Mouse (Mus musculus) liver, embryonic 12.5 days (tissue): ENCODE data around the gene Rhpn2. TPM values are rescaled to one million over a fixed set of nuclear protein-coding genes. Genes with fewer than 3 reads are reported as not detected.
"Not testable (repeated sequence)": the region's sequence is repeated elsewhere in the genome, so short reads cannot be mapped to it uniquely, and the experiment has no call there.

Experiments
- ATAC-seq: fragments of 200-750 bp; cut with Nextera tagmentation; 2 replicates; pipeline ENCODE4 v1.8.0; 2017; ENCODE audit warnings: moderate number of reproducible peaks, mild to moderate bottlenecking, moderate library complexity
- H3K27ac ChIP-seq: fragments of 300-500 bp; sonication (generic); 2 replicates; pipeline ENCODE4 v1.5.1; 2016; ENCODE audit warnings: mild to moderate bottlenecking
- H3K27me3 ChIP-seq: fragments of 300-500 bp; sonication (generic); replicated peaks from 2 replicates; pipeline ENCODE4 v1.6.1; 2016; ENCODE audit warnings: mild to moderate bottlenecking, moderate library complexity
- H3K36me3 ChIP-seq: fragments of 300-500 bp; sonication (generic); 2 replicates; pipeline ENCODE4 v1.6.1; 2016; ENCODE audit warnings: mild to moderate bottlenecking, moderate library complexity
- H3K4me1 ChIP-seq: fragments of 300-500 bp; sonication (generic); 2 replicates; pipeline ENCODE4 v1.6.1; 2016
- H3K4me2 ChIP-seq: fragments of 300-500 bp; sonication (generic); 2 replicates; pipeline ENCODE4 v1.6.1; 2016; ENCODE audit warnings: mild to moderate bottlenecking, moderate library complexity
- H3K4me3 ChIP-seq: fragments of 300-500 bp; sonication (generic); 2 replicates; pipeline ENCODE4 v1.5.1; 2016; ENCODE audit warnings: mild to moderate bottlenecking, moderate library complexity
- H3K9ac ChIP-seq: fragments of 300-500 bp; sonication (generic); 2 replicates; pipeline ENCODE4 v1.6.1; 2016; ENCODE audit warnings: mild to moderate bottlenecking, moderate library complexity
- H3K9me3 ChIP-seq: fragments of 300-500 bp; sonication (generic); replicated peaks from 2 replicates; pipeline ENCODE4 v1.6.1; 2016; ENCODE audit warnings: mild to moderate bottlenecking, moderate library complexity
- WGBS: fragments of 180-500 bp; shearing (Covaris S2); methylation state at CpG from one replicate; pipeline ENCODE4 v1.1.7; 2016; ENCODE audit not compliant: insufficient replicate concordance; 5-methylcytosine and 5-hydroxymethylcytosine counted together
- polyA plus RNA-seq: library from polyadenylated mRNA; unstranded; fragments of >200 nt; fragmentation: Nextera tagmentation; extraction: Ambion mirVana; gene quantifications from 2 replicates; pipeline ENCODE4 v1.2.1, GENCODE M21; 2016

Gene Rhpn2
- polyA plus RNA-seq, result 4.6 and 5.5 TPM in 2 replicates

GRCm38 (mm10) chr7:35333692-35334526 lies at the start of gene Rhpn2:
Gene Rhpn2 (plus strand): TSS chr7:35334170.
- ATAC-seq, result peak; percentile 98
- H3K36me3 ChIP-seq, result no peaks in the 10 kb centered on the region
- no peaks in the 10 kb centered on the region for H3K9me3 ChIP-seq
- peaks cover 76% of the 10 kb centered on the region for H3K27me3 ChIP-seq
- H3K27ac ChIP-seq, result no peak within 1 kb of the TSS; the same call in 1 of the 2 replicates
- peak within 1 kb of the TSS; percentile 62 for H3K4me3 ChIP-seq
- H3K9ac ChIP-seq, result peak within 1 kb of the TSS; percentile 70
- peak within 1 kb of the TSS; percentile 91 for H3K4me2 ChIP-seq
- peaks cover 27% of the 10 kb centered on the region for H3K4me1 ChIP-seq
- WGBS, result under 1% methylated on average over 50 of the region's 52 CpGs

DNA sequence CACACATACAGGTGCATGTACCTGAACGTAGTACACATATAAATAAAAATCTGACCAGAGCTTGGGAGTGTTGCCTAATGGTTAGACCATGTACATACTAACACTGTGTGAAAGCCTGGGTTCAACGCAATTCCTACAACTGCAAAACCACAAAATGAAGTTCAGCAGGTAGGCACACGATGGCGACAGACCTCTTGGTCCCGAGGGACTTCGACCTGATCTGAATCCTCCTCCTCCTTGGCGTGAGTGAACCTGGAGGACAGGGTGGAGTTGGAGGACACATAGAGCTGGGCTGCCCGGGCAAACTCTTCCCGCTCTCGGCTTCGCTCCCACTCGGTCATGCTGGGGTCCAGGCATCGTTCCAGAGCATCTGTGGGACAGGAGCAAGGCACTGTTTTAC lies 40.5 kb upstream of the Rhpn2 start:
- WGBS, result 83% methylated on average over 13 of the region's 13 CpGs
- H3K27me3 ChIP-seq, result no peaks in the 10 kb centered on the region

DNA sequence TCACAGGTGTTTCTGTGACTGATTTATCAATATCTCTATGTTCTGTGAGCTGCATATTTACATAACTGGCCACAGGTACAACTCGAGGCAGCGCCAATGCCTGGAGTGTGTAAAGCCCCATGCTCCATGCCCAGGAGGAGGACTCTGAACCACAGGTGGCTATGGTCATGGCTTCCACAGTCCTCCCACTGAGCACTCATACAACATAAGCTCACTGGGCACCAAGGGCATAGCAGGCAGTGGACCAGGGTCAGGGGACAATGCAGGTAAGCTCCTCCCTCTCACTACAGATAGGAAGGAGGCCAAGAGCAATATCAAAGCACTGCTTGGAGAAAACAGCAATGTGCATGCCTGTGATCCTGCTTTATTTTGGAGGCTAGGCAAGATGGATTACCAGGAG lies 38.3 kb upstream of the Rhpn2 start:
- Histone ChIP-seq H3K9me3 (no peaks in the 10 kb centered on the region), H3K4me3 (no peak overlapping the region), H3K27ac (no peak overlapping the region), H3K27me3 (no peaks in the 10 kb centered on the region), H3K36me3 (peaks cover 76% of the 10 kb centered on the region), H3K4me1 (no peaks in the 10 kb centered on the region), H3K9ac (no peak overlapping the region), H3K4me2 (no peak overlapping the region)
- WGBS, result 84% methylated on average over 2 of the region's 2 CpGs
- ATAC-seq, result no peak

More for the DNA sequence above, 40.5 kb upstream of the Rhpn2 start:
- Histone ChIP-seq H3K36me3 (peaks cover 83% of the 10 kb centered on the region), H3K27ac (no peak overlapping the region), H3K4me3 (no peak overlapping the region), H3K4me2 (no peak overlapping the region), H3K9ac (no peak overlapping the region), H3K4me1 (no peaks in the 10 kb centered on the region), H3K9me3 (no peaks in the 10 kb centered on the region)
- ATAC-seq, result no peak

DNA sequence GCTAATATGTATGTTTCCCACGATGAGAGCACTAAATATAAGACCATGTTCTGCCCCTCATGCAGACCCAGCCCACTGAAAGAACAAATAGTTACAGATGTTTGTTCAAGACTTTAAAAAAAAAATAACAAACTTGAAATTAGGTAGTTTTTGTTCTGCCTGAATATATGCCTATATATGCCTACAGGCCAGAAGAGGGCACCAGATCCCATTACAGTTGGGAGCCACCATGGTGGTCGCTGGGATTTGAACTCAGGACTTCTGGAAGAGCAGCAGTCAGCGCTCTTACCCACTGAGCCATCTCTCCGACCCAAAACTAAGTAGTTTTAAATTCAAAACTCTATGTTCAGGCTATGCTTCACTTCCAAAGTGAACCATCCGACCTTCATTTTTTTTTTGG lies 36.1 kb upstream of the Rhpn2 start:
- Histone ChIP-seq H3K9ac (no peak overlapping the region), H3K4me3 (no peak overlapping the region), H3K27me3 (no peaks in the 10 kb centered on the region), H3K36me3 (peaks cover 75% of the 10 kb centered on the region), H3K4me2 (no peak overlapping the region), H3K9me3 (no peaks in the 10 kb centered on the region), H3K4me1 (no peaks in the 10 kb centered on the region), H3K27ac (no peak overlapping the region)
- WGBS, result 79% methylated on average over 5 of the region's 5 CpGs
- ATAC-seq, result no peak

- WGBS, result 73% methylated on average over 8 of the region's 8 CpGs
- Histone ChIP-seq H3K9ac (no peak overlapping the region), H3K4me2 (no peak overlapping the region), H3K36me3 (peaks cover 74% of the 10 kb centered on the region), H3K9me3 (no peaks in the 10 kb centered on the region), H3K27ac (no peak overlapping the region), H3K4me1 (no peaks in the 10 kb centered on the region), H3K4me3 (no peak overlapping the region), H3K27me3 (no peaks in the 10 kb centered on the region)
- no peak for ATAC-seq
Measured at GRCm38 (mm10) chr7:35299656-35300055, 34.3 kb upstream of the Rhpn2 start.

DNA sequence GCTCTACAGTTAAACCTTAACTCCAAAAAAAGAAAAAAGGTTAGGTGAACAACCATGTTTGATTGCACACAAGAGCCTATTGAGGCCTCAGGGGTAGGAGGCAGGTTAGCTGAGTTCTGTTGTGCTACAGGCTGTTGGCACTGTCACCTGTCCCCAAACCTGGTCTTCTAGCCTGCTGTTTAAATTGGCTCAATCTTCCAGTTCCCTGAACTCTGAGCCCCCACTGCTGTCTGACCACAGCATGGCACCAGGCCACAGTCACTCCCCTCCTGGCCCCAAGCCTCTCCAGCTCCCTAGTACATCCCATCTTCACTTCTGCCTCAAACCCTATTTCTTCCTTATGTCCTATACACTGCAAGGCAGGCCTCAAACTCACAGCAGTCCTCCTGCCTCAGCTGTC lies 33.2 kb upstream of the Rhpn2 start:
- no peak overlapping the region for H3K9ac ChIP-seq
- no peak for ATAC-seq
- H3K27me3 ChIP-seq, result no peaks in the 10 kb centered on the region
- H3K4me2 ChIP-seq, result no peak overlapping the region
- no peak overlapping the region for H3K27ac ChIP-seq
- H3K9me3 ChIP-seq, result no peaks in the 10 kb centered on the region
- peaks cover 75% of the 10 kb centered on the region for H3K36me3 ChIP-seq
- H3K4me1 ChIP-seq, result no peaks in the 10 kb centered on the region
- H3K4me3 ChIP-seq, result no peak overlapping the region

DNA sequence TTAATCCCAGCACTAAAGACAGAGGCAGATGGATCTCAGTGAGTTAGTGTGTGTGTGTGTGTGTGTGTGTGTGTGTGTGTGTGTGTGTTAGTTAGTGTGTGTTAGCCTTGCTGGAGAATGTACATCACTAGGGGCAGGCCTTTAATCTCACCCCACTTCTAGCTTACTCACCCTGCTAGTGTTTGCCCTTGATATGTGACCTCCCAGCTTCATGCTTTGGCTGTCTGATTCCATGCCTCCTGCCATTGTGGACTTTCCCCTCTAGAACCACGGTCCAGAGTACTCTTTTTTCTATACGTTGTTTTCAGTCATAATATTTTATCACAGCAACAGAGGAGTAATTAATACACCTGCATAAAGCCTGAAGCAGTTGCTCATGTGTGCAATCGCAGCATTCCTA lies 22.8 kb upstream of the Rhpn2 start:
- no peak overlapping the region for H3K4me2 ChIP-seq
- no peaks in the 10 kb centered on the region for H3K27me3 ChIP-seq
- H3K9me3 ChIP-seq, result no peaks in the 10 kb centered on the region
- ATAC-seq, result no peak
- WGBS, result 81% methylated on average over 3 of the region's 3 CpGs
- H3K4me3 ChIP-seq, result no peak overlapping the region
- peaks cover 43% of the 10 kb centered on the region for H3K36me3 ChIP-seq
- H3K9ac ChIP-seq, result no peak overlapping the region
- H3K27ac ChIP-seq, result no peak overlapping the region
- peaks cover 4% of the 10 kb centered on the region; the same call in 1 of the 2 replicates for H3K4me1 ChIP-seq

DNA sequence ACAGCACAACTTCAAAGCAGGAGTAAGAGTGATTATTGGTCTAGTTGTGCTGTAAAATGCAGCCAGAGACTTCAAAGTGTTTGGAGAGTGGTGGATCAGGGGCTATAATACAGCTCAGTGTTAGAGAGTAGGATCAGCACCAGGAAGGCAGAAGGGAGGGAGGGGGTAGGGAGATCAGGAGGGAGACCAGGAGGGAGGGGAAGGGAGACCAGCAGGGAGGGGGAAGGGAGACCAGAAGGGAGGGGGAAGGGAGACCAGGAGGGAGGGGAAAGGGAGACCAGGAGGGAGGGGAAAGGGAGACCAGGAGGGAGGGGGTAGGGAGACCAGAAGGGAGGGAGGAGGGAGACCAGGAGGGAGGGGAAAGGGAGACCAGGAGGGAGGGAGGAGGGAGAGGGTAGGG lies 19.8 kb upstream of the Rhpn2 start:
- no peaks in the 10 kb centered on the region for H3K9me3 ChIP-seq
- H3K4me1 ChIP-seq, result peaks cover 25% of the 10 kb centered on the region
- H3K9ac ChIP-seq, result no peak overlapping the region
- H3K36me3 ChIP-seq, result peaks cover 16% of the 10 kb centered on the region
- no peak overlapping the region for H3K27ac ChIP-seq
- H3K4me2 ChIP-seq, result no peak overlapping the region
- H3K27me3 ChIP-seq, result no peaks in the 10 kb centered on the region
- no peak overlapping the region for H3K4me3 ChIP-seq
- ATAC-seq, result no peak

DNA sequence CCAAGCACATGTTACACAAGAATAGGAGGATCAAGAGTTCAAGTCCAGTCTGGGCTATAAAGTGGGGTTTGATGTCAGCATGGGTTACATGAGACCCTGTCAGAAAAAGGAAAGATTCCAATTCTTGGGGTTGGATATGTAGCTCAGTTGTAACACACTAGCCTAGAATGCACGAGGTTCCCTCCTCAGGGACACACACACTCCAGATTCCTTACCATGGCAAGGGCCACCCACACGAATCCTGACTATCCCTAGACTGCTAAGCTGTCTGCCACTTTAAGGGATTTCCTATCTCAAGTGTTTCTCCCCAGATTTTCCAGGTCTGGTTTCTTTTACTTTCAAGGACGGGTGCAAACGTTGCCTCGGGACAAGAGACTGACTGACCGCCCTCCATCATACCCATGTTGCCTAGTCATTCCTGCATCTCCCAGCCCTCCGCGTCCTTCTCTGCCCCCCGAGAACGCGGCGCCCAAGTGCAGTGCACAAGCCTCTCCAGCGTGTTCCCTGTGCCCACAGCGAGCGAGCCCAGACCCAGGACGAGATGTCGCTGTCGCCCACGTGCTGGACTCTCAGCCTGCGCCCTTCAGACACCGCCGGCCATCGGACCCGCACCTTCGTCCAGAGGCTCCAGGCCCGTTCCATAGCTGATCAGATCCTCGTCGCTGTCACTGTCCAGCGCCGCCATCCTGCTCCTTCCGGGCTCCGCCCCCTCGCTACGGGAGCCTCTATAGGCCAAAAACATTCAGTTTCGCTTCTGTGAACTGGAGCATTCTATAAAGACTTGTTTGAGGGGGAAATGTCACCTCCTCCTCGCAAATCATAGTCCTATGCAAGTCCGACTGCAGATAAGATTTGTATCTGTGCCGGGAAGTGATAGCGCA lies 16.0 kb upstream of the Rhpn2 start, which contains the start of gene Gpatch1:
Gene Gpatch1 (minus strand): TSS at position 712 of the 881 bp plus-strand sequence.
- Histone ChIP-seq H3K4me1 (peaks cover 30% of the 10 kb centered on the region), H3K27ac (peak within 1 kb of the TSS; percentile 72)
- peak; percentile 85 for ATAC-seq

GRCm38 (mm10) chr7:35319221-35319620 lies 14.7 kb upstream of the Rhpn2 start:
- not testable (repeated sequence) for H3K36me3 ChIP-seq, ATAC-seq
- WGBS, result 28% methylated on average over 3 of the region's 3 CpGs

More for the DNA sequence above, 16.0 kb upstream of the Rhpn2 start, which contains the start of gene Gpatch1:
- peak within 1 kb of the TSS; percentile 81 for H3K9ac ChIP-seq
- H3K36me3 ChIP-seq, result no peaks in the 10 kb centered on the region
- H3K27me3 ChIP-seq, result peaks cover 9% of the 10 kb centered on the region; the same call in 1 of the 2 replicates
- peak within 1 kb of the TSS; percentile 83 for H3K4me2 ChIP-seq
- under 1% methylated on average over 39 of the region's 39 CpGs for WGBS
- peak within 1 kb of the TSS; percentile 93 for H3K4me3 ChIP-seq
- no peaks in the 10 kb centered on the region for H3K9me3 ChIP-seq

GRCm38 (mm10) chr7:35319755-35320154 lies 14.2 kb upstream of the Rhpn2 start:
- Histone ChIP-seq H3K4me1 (peaks cover 26% of the 10 kb centered on the region), H3K36me3 (no peaks in the 10 kb centered on the region), H3K4me2 (no peak overlapping the region), H3K27me3 (peaks cover 22% of the 10 kb centered on the region; the same call in 1 of the 2 replicates), H3K4me3 (no peak overlapping the region), H3K27ac (no peak overlapping the region), H3K9me3 (no peaks in the 10 kb centered on the region), H3K9ac (no peak overlapping the region)
- WGBS, result 72% methylated on average over 4 of the region's 4 CpGs
- no peak for ATAC-seq

More at GRCm38 (mm10) chr7:35319221-35319620, 14.7 kb upstream of the Rhpn2 start:
- H3K4me3 ChIP-seq, H3K4me2 ChIP-seq, H3K9ac ChIP-seq, H3K9me3 ChIP-seq, H3K27ac ChIP-seq: not testable (repeated sequence)
- Histone ChIP-seq H3K4me1 (peaks cover 30% of the 10 kb centered on the region), H3K27me3 (peaks cover 22% of the 10 kb centered on the region; the same call in 1 of the 2 replicates)

DNA sequence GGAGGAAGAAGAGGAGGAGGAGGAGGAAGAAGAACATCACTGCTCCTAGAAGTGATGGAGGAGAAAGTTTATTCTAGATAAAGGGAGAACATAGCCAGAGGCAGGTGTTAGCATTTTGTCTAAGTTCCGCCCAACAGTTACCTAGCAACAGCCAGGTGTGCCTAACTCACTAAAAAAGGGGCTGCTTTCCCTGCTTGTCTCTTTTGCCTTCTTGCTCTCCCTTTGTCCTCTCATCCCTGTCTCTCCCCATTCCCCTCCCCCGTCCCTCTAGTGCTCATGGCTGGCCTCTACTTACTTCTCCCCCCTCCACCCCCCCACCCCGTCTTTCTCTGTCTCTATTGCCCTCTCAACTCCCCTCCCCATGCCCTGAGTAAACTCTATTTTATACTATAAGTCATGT lies 11.8 kb upstream of the Rhpn2 start:
- Histone ChIP-seq H3K36me3 (no peaks in the 10 kb centered on the region), H3K4me2 (no peak overlapping the region), H3K9ac (no peak overlapping the region), H3K9me3 (no peaks in the 10 kb centered on the region), H3K4me3 (no peak overlapping the region), H3K27ac (no peak overlapping the region), H3K27me3 (peaks cover 22% of the 10 kb centered on the region; the same call in 1 of the 2 replicates), H3K4me1 (peaks cover 19% of the 10 kb centered on the region)
- 37% methylated on average over 3 of the region's 3 CpGs for WGBS
- no peak for ATAC-seq
